Mouse (Mus musculus) stomach, postnatal 0 days (tissue): ENCODE results near the gene Ern1. TPM values are rescaled to one million over a fixed set of nuclear protein-coding genes. Genes with fewer than 3 reads are reported as not detected.
"Not testable (repeated sequence)": the region's sequence is repeated elsewhere in the genome, so short reads cannot be mapped to it uniquely, and the experiment has no call there.

Experiments
- ATAC-seq: fragments of 200-750 bp; cut with Nextera tagmentation; 2 replicates; pipeline ENCODE4 v1.8.0; 2017; ENCODE audit not compliant: low FRiP score, low TSS enrichment
- DNase-seq: peaks from one replicate; pipeline ENCODE4 v3.0.0-alpha.2; 2016; ENCODE audit warnings: low spot score
- H3K27ac ChIP-seq: fragments of 300-500 bp; sonication (generic); replicated peaks from 2 replicates; pipeline ENCODE4 v1.5.1; 2014; ENCODE audit warnings: mild to moderate bottlenecking, control low read depth
- H3K27me3 ChIP-seq: fragments of 300-500 bp; sonication (generic); 2 replicates; pipeline ENCODE4 v1.6.1; 2014; ENCODE audit warnings: low read length; ENCODE audit not compliant: control insufficient read depth, insufficient read depth
- H3K36me3 ChIP-seq: fragments of 300-500 bp; sonication (generic); 2 replicates; pipeline ENCODE4 v1.6.1; 2014; ENCODE audit warnings: low read length, mixed read lengths; ENCODE audit not compliant: control insufficient read depth, insufficient read depth
- H3K4me1 ChIP-seq: fragments of 300-500 bp; sonication (generic); replicated peaks from 2 replicates; pipeline ENCODE4 v1.6.1; 2014; ENCODE audit warnings: antibody characterized with exemption; ENCODE audit not compliant: control insufficient read depth, insufficient read depth
- H3K4me2 ChIP-seq: fragments of 300-500 bp; sonication (generic); replicated peaks from 2 replicates; pipeline ENCODE4 v1.6.1; 2014; ENCODE audit warnings: low read depth, mild to moderate bottlenecking, control low read depth, moderate library complexity
- H3K4me3 ChIP-seq: fragments of 300-500 bp; sonication (generic); 2 replicates; pipeline ENCODE4 v1.5.1; 2014; ENCODE audit warnings: low read depth, low read length, control low read depth
- H3K9ac ChIP-seq: fragments of 300-500 bp; sonication (generic); 2 replicates; pipeline ENCODE4 v1.6.1; 2014; ENCODE audit warnings: mild to moderate bottlenecking, low read length, control low read depth, mixed read lengths
- H3K9me3 ChIP-seq: fragments of 300-500 bp; sonication (generic); 2 replicates; pipeline ENCODE4 v1.6.1; 2016; ENCODE audit warnings: low read length; ENCODE audit not compliant: control insufficient read depth
- CTCF ChIP-seq: IDR thresholded peaks from 2 replicates; pipeline ENCODE4 v1.5.1; 2016; ENCODE audit warnings: antibody characterized with exemption, low read depth, mild to moderate bottlenecking, moderate library complexity
- EP300 ChIP-seq: optimal IDR thresholded peaks from 2 replicates; pipeline ENCODE3; 2016; ENCODE audit warnings: antibody characterized with exemption
- WGBS: fragments of 180-500 bp; shearing (Covaris S2); extraction: QIAGEN DNeasy Blood & Tissue Kit; methylation state at CpG from one replicate; pipeline ENCODE4 v1.1.7; 2014; 5-methylcytosine and 5-hydroxymethylcytosine counted together
- polyA plus RNA-seq: library from polyadenylated mRNA; unstranded; fragments of >200 nt; fragmentation: Nextera tagmentation; extraction: Ambion mirVana; gene quantifications from 2 replicates; pipeline ENCODE4 v1.2.1, GENCODE M21; 2015

The Ern1 gene
- polyA plus RNA-seq, 1 experiment from 2014 or later, result 3.7 TPM

GRCm38 (mm10) chr11:106501308-106502158, 13.9 kb upstream of the Ern1 start:
- Histone ChIP-seq H3K27me3 (no peaks in the 10 kb centered on the region), H3K36me3 (no peaks in the 10 kb centered on the region), H3K9ac (peak overlapping the region; percentile 95), H3K27ac (peak overlapping the region; percentile 98), H3K4me3 (peak overlapping the region; percentile 86), H3K4me1 (no peaks in the 10 kb centered on the region), H3K9me3 (no peaks in the 10 kb centered on the region), H3K4me2 (peak overlapping the region; percentile 84)
- TF ChIP-seq CTCF (0 out of 2 replicates have a peak, but pooled peaks have one; percentile 13), EP300 (peak; percentile 1)
- 3% methylated on average over 22 of the region's 22 CpGs for WGBS
- DNase-seq, result peak; percentile 61
- ATAC-seq, result peak; percentile 78

- H3K9me3 ChIP-seq, result no peaks in the 10 kb centered on the region
- peak; percentile 95 for DNase-seq
- H3K4me1 ChIP-seq, result no peaks in the 10 kb centered on the region
- H3K27ac ChIP-seq, result peak overlapping the region; percentile 98
- ATAC-seq, result peak; percentile 97
- H3K9ac ChIP-seq, result peak overlapping the region; percentile 95
- under 1% methylated on average over 49 of the region's 55 CpGs for WGBS
- no peaks in the 10 kb centered on the region for H3K27me3 ChIP-seq
- H3K36me3 ChIP-seq, result no peaks in the 10 kb centered on the region
- peak overlapping the region; percentile 84 for H3K4me2 ChIP-seq
- no peak for TF ChIP-seq EP300
- no peak for TF ChIP-seq CTCF
- H3K4me3 ChIP-seq, result peak overlapping the region; percentile 86
Measured at GRCm38 (mm10) chr11:106500393-106501307, 13.0 kb upstream of the Ern1 start.

GRCm38 (mm10) chr11:106498739-106499379, 11.2 kb upstream of the Ern1 start:
- Histone ChIP-seq H3K36me3 (no peaks in the 10 kb centered on the region), H3K4me1 (no peaks in the 10 kb centered on the region), H3K9me3 (no peaks in the 10 kb centered on the region), H3K9ac (no peak overlapping the region), H3K27ac (no peak overlapping the region), H3K4me2 (no peak overlapping the region), H3K4me3 (no peak overlapping the region), H3K27me3 (no peaks in the 10 kb centered on the region)
- WGBS, result 36% methylated on average over 4 of the region's 4 CpGs
- ATAC-seq (no peak), DNase-seq (no peak)
- TF ChIP-seq EP300 (no peak), CTCF (no peak)

- no peaks in the 10 kb centered on the region for H3K9me3 ChIP-seq
- H3K27me3 ChIP-seq, result no peaks in the 10 kb centered on the region
- H3K9ac ChIP-seq, result no peak overlapping the region
- H3K36me3 ChIP-seq, result no peaks in the 10 kb centered on the region
- no peak overlapping the region for H3K27ac ChIP-seq
- TF ChIP-seq EP300 (no peak), CTCF (no peak; the same call in 1 of the 2 replicates)
- DNase-seq, result no peak
- no peak overlapping the region for H3K4me2 ChIP-seq
- no peak for ATAC-seq
- no peaks in the 10 kb centered on the region for H3K4me1 ChIP-seq
- WGBS, result 74% methylated on average over 2 of the region's 2 CpGs
- H3K4me3 ChIP-seq, result no peak overlapping the region
Measured at GRCm38 (mm10) chr11:106497926-106498325, 10.3 kb upstream of the Ern1 start.

GRCm38 (mm10) chr11:106497009-106497408, 9.4 kb upstream of the Ern1 start:
- WGBS, result 80% methylated on average over 2 of the region's 2 CpGs
- ATAC-seq, H3K4me1 ChIP-seq: not testable (repeated sequence)

More at GRCm38 (mm10) chr11:106497009-106497408, 9.4 kb upstream of the Ern1 start:
- not testable (repeated sequence) for H3K4me2 ChIP-seq, H3K4me3 ChIP-seq, H3K27ac ChIP-seq, H3K36me3 ChIP-seq, H3K9ac ChIP-seq, H3K27me3 ChIP-seq, DNase-seq, H3K9me3 ChIP-seq
